Mouse (Mus musculus): ENCODE measurements around the gene 2610028H24Rik. TPM values are rescaled to one million over a fixed set of nuclear protein-coding genes. Genes with fewer than 3 reads are reported as not detected.

2610028H24Rik gene
- polyA plus RNA-seq, 1 experiment from 2014 or later: not detected

DNA sequence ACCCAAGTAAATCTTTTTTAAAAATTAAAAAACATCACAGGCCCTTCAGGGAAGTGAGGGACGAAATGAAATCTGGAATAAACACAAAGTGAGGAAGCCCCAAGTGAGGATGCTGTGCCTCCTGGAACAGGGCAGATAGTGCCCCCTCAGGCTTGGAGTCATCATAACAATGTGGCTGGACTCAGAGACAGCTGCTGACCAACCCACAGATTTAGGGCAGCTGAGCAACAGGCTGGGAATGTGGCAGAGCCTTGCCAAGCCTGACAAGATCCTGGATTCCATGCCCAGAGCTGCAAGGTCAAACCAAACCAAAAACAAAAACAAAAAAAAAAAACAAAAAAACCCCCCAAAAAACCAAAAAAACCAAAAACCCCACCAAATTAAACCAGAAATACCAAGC lies 12.4 kb downstream of the 2610028H24Rik start:
- Histone ChIP-seq H3K36me3 (peaks cover 37% of the 10 kb centered on the region), H3K4me3 (no peak overlapping the region), H3K4me2 (no peak overlapping the region), H3K9me3 (replicated peaks) (peaks cover 16% of the 10 kb centered on the region), H3K27ac (no peak overlapping the region), H3K27me3 (replicated peaks) (no peaks in the 10 kb centered on the region), H3K4me1 (no peaks in the 10 kb centered on the region), H3K9ac (no peak overlapping the region)
- no peak for ATAC-seq
- 66% methylated on average over 1 of the region's 1 CpGs for WGBS (ENCODE audit: insufficient replicate concordance)

DNA sequence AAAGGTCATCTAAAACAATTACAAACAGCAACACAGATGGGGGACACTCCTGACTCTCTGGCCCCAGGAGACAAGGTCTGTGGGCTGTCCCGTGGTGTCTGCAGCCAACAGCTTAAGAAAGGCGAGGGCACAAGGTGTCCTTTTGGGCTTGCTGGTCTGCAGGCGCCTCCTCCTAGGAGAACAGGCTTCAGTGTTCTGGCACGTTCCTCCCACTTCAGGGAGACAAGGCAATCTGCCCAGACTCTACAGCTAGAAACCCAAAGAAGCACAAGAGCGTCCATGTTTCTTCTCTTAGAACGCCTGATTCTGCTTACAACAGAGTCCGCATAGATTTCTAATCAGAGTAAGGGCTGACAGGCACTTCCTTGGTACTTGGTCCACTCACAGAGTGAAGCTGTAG lies 13.4 kb downstream of the 2610028H24Rik start:
- H3K27me3 ChIP-seq (replicated peaks): no peaks in the 10 kb centered on the region
- ATAC-seq: no peak
- H3K36me3 ChIP-seq: peaks cover 39% of the 10 kb centered on the region
- 83% methylated on average over 7 of the region's 7 CpGs for WGBS (ENCODE audit: insufficient replicate concordance)
- no peak overlapping the region for H3K9ac ChIP-seq
- no peaks in the 10 kb centered on the region for H3K4me1 ChIP-seq
- peaks cover 16% of the 10 kb centered on the region for H3K9me3 ChIP-seq (replicated peaks)
- H3K4me3 ChIP-seq: no peak overlapping the region
- no peak overlapping the region for H3K27ac ChIP-seq
- H3K4me2 ChIP-seq: no peak overlapping the region

DNA sequence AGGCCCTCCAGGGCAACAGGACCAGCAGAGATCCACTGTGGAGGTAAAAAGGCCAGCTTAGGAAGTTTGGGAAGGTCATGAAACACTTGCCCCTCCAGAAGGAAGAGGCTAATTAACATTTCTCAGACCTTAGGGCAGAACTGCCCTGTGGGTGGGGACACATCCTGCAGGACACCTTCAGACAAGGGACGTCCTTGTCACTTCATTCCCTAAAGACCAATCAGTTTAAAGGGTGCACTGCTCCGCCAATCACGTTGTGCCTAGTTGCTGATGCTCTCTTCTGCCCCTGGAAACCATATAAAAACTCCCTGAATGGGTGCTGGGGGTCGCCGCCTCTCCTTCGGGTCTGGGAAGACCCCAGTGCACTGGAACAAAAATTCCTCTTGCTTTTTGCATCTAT lies 13.8 kb downstream of the 2610028H24Rik start:
- Histone ChIP-seq H3K27ac (no peak overlapping the region), H3K9ac (no peak overlapping the region), H3K9me3 (replicated peaks) (peaks cover 16% of the 10 kb centered on the region), H3K4me1 (peaks cover 3% of the 10 kb centered on the region), H3K4me3 (no peak overlapping the region), H3K27me3 (replicated peaks) (no peaks in the 10 kb centered on the region), H3K36me3 (peaks cover 39% of the 10 kb centered on the region), H3K4me2 (no peak overlapping the region)
- ATAC-seq: no peak
- 81% methylated on average over 6 of the region's 6 CpGs for WGBS (ENCODE audit: insufficient replicate concordance)

DNA sequence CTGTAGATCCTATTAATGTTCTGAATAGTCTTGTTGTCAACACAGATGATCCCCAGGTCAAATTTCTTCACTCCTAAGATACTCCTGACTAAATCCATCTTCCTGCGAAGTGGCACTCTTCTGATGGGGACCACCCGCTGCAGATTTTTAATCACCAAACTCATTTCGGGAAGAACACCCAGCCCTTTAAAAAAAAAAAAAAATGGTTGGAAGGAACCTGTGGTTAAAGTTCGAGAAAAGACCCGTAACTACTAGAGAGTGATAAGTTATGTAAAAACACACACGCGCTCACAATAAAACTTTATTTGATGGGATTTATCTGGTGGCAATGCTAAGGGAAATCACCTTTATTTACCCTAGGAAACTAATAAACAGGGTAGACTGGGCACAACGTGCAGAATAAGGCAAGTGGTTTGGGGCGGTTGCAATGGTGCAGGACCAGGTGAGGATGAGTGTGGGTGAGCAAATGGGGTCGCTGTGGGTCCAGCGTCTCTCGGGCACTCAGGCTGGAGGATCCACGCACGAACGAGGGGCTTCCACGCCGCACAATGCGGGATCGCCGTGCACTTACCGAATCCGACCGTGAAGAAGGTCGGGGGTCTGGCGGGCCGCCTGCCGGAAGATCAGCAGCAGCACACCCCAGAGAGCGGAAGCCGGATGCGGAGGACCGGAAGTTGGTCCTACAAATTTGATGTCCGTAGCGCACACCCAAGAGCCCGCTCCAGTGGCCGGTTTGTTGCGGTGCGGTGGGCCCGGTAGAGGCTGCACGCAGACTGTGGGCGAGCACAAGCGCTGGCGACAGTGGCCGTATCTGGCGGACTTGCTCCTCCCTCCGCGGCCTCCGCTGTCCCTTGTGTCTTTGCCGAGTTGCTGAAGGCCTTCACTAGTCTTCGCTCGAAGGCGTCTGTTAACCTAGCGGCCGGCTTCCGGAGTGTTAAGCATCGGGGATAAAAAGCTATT lies 19.6 kb downstream of the 2610028H24Rik start, which contains the start of the genes Mcm3ap and Ybey:
Gene Mcm3ap (plus strand): TSS at position 725 of the 960 bp plus-strand sequence.
Gene Ybey (minus strand): TSS at position 912 of the 960 bp plus-strand sequence.
- no peaks in the 10 kb centered on the region for H3K27me3 ChIP-seq (replicated peaks)
- peak within 1 kb of the TSS; percentile 80 for H3K4me3 ChIP-seq
- peak; percentile 97 for ATAC-seq
- H3K9ac ChIP-seq: peak within 1 kb of the TSS; percentile 78
- peaks cover 26% of the 10 kb centered on the region for H3K4me1 ChIP-seq
- H3K27ac ChIP-seq: peak within 1 kb of the TSS; percentile 95
- H3K9me3 ChIP-seq (replicated peaks): no peaks in the 10 kb centered on the region
- peaks cover 58% of the 10 kb centered on the region for H3K36me3 ChIP-seq
- H3K4me2 ChIP-seq: peak within 1 kb of the TSS; percentile 69
- 1% methylated on average over 55 of the region's 55 CpGs for WGBS (ENCODE audit: insufficient replicate concordance)

DNA sequence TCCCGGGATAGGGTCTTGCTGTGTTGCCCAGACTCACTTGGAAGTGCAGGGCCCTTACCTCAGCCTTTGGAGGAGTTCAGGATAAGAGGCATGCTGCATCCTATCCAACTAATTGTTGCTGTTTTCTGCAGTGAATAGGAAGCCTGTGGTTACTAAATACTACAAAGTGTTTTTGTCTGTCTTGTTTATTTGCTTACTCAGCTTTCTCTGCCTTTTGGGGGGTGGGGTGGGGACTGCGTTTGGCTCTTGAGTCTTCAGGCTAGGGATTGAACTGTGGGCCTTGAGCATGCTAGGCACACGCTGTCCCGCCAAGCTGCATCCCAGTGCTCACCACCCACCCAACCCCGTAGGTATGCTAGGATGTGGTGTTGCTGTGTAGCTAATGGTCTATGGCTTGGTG lies 24.9 kb downstream of the 2610028H24Rik start:
- ATAC-seq: no peak
- no peak overlapping the region for H3K27ac ChIP-seq
- H3K36me3 ChIP-seq: peaks cover 86% of the 10 kb centered on the region
- H3K4me1 ChIP-seq: peaks cover 24% of the 10 kb centered on the region; the same call in 1 of the 2 replicates
- no peak overlapping the region for H3K4me3 ChIP-seq
- no peaks in the 10 kb centered on the region for H3K9me3 ChIP-seq (replicated peaks)
- no peak overlapping the region for H3K4me2 ChIP-seq
- no peak overlapping the region for H3K9ac ChIP-seq
- WGBS (ENCODE audit: insufficient replicate concordance): 86% methylated on average over 5 of the region's 5 CpGs
- H3K27me3 ChIP-seq (replicated peaks): no peaks in the 10 kb centered on the region

DNA sequence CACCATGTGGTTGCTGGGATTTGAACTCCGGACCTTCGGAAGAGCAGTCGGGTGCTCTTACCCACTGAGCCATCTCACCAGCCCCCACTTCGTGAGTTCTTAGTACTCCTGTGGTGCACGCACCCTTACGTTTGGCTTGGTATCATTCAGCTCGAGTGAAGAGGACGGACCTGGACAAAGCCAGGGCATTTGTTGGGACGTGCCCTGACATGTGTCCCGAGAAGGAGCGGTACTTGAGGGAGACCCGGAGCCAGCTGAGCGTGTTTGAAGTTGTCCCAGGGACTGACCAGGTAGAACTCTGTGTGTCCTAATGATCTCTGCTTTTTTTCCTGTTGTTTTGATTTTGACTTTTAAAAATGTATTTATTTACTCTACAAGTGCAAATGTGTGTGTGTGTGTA lies 32.0 kb downstream of the 2610028H24Rik start:
- Histone ChIP-seq H3K27me3 (replicated peaks) (no peaks in the 10 kb centered on the region), H3K4me2 (no peak overlapping the region), H3K4me1 (no peaks in the 10 kb centered on the region), H3K36me3 (peaks cover 98% of the 10 kb centered on the region), H3K27ac (no peak overlapping the region), H3K4me3 (no peak overlapping the region), H3K9ac (no peak overlapping the region), H3K9me3 (replicated peaks) (no peaks in the 10 kb centered on the region)
- no peak for ATAC-seq
- WGBS (ENCODE audit: insufficient replicate concordance): 89% methylated on average over 13 of the region's 13 CpGs

DNA sequence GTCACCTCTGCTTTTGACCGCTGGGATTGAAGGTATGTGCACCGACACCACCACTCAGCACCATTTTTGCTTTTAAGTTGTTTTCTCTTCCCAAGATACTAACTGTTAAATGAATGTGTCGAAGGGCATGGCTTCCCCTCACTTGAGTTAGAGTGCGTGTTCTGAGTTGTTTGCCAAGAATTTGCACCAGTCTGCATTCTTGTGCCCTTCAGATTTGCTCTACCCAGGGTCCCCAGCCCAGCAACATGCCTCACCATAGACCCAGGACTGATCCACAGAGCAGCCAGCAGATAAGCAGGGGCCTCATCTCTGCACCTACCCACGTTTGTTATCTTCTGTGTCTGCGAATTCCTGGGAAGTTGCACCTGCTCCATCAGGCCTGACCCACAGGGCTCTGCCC lies 32.6 kb downstream of the 2610028H24Rik start:
- 74% methylated on average over 6 of the region's 6 CpGs for WGBS (ENCODE audit: insufficient replicate concordance)
- no peak overlapping the region for H3K4me3 ChIP-seq
- H3K4me2 ChIP-seq: no peak overlapping the region
- H3K9me3 ChIP-seq (replicated peaks): no peaks in the 10 kb centered on the region
- no peak for ATAC-seq
- H3K27me3 ChIP-seq (replicated peaks): no peaks in the 10 kb centered on the region
- H3K27ac ChIP-seq: no peak overlapping the region
- no peak overlapping the region for H3K9ac ChIP-seq
- no peaks in the 10 kb centered on the region for H3K4me1 ChIP-seq
- peaks cover 98% of the 10 kb centered on the region for H3K36me3 ChIP-seq

DNA sequence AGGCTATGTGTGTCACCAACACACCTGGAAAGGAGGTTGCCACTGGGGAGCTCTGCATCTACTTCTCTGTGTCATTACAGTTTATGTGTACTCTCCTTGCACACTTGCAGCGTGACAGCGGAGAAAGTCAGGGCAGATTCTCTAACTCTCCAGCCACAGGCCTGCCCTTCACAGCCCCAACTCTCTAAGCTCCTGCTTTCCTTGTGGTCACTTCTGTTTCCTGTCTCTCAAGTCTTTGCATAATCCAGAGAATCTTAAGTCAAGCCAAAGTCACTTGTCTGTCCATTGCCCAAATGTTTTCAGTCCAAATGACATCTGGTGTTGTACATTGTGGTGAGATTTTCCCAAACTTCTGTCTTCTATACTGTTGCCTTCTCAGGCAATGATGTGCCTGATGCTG lies 37.4 kb downstream of the 2610028H24Rik start:
- H3K27me3 ChIP-seq (replicated peaks): no peaks in the 10 kb centered on the region
- peaks cover 99% of the 10 kb centered on the region for H3K36me3 ChIP-seq
- 56% methylated on average over 2 of the region's 2 CpGs for WGBS (ENCODE audit: insufficient replicate concordance)
- H3K4me3 ChIP-seq: no peak overlapping the region
- H3K4me2 ChIP-seq: no peak overlapping the region
- H3K4me1 ChIP-seq: peaks cover 20% of the 10 kb centered on the region
- ATAC-seq: no peak
- H3K27ac ChIP-seq: peak overlapping the region; percentile 13; the same call in 1 of the 2 replicates
- H3K9ac ChIP-seq: no peak overlapping the region
- H3K9me3 ChIP-seq (replicated peaks): no peaks in the 10 kb centered on the region

DNA sequence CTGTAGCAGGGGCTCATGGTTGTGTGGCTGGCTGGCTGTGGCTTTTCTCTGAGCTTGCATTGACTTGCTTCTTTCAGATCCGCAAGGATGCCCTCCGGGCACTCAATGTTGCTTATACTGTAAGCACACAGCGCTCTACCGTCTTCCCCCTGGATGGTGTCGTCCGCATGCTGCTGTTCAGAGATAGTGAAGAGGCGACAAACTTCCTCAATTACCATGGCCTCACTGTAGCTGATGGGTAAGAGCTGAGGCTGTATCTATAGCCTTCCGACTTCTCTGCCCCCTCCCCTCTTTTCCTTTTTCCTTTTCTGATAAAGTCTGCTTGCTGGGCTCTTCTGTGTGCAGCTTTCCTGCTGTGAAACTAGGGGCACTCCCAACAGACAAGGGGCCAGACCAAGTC lies 39.4 kb downstream of the 2610028H24Rik start:
- Histone ChIP-seq H3K4me1 (peaks cover 27% of the 10 kb centered on the region), H3K9ac (no peak overlapping the region), H3K9me3 (replicated peaks) (no peaks in the 10 kb centered on the region), H3K36me3 (peaks cover 92% of the 10 kb centered on the region), H3K4me3 (no peak overlapping the region), H3K27ac (peak overlapping the region; percentile 73), H3K4me2 (peak overlapping the region; percentile 22; the same call in 1 of the 2 replicates), H3K27me3 (replicated peaks) (no peaks in the 10 kb centered on the region)
- ATAC-seq: peak; percentile 84
- WGBS (ENCODE audit: insufficient replicate concordance): 28% methylated on average over 8 of the region's 8 CpGs

DNA sequence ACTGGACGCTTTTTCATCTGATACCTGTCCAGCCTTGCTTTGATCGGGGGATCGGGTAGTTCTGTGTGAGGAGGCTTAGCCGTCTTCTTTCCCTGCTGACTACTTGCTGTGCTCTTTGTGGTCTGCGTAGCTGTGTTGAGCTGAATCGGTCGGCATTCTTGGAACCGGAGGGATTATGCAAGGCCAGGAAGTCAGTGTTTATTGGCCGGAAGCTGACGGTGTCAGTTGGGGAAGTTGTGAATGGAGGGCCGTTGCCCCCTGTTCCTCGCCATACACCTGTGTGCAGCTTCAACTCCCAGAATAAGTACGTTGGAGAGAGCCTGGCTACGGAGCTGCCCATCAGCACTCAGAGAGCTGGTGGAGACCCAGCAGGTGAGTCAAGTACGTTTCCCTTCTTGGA lies 40.3 kb downstream of the 2610028H24Rik start:
- no peak overlapping the region for H3K4me2 ChIP-seq
- no peak for ATAC-seq
- WGBS (ENCODE audit: insufficient replicate concordance): 65% methylated on average over 15 of the region's 15 CpGs
- no peaks in the 10 kb centered on the region for H3K9me3 ChIP-seq (replicated peaks)
- no peak overlapping the region for H3K27ac ChIP-seq
- peaks cover 92% of the 10 kb centered on the region for H3K36me3 ChIP-seq
- H3K27me3 ChIP-seq (replicated peaks): no peaks in the 10 kb centered on the region
- H3K4me1 ChIP-seq: peaks cover 37% of the 10 kb centered on the region
- no peak overlapping the region for H3K9ac ChIP-seq
- no peak overlapping the region for H3K4me3 ChIP-seq

DNA sequence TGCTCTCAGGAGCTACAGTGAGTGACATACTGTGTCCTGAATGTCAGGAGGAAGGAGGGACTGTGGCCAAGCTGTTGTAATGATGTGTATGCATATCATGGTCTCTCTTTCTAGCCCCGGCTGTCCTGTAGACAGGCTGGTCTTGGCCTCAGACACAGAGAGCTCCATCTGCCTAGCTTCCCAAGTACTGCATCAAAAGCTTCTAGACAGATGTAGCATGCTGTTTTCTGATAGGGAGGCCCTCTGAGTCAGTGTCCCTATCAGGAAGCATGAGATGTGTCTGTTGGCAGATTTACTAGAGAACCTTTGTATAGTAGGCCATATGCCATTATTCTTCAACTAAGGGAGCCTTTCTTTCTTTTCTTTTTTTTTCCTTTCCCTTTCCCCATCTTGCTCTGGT lies 44.6 kb downstream of the 2610028H24Rik start:
- Histone ChIP-seq H3K27me3 (replicated peaks) (no peaks in the 10 kb centered on the region), H3K4me2 (no peak overlapping the region), H3K9ac (no peak overlapping the region), H3K4me1 (peaks cover 45% of the 10 kb centered on the region), H3K36me3 (peaks cover 87% of the 10 kb centered on the region), H3K9me3 (replicated peaks) (no peaks in the 10 kb centered on the region), H3K4me3 (no peak overlapping the region), H3K27ac (no peak overlapping the region)
- ATAC-seq: peak; percentile 86
- 27% methylated on average over 1 of the region's 1 CpGs for WGBS (ENCODE audit: insufficient replicate concordance)

DNA sequence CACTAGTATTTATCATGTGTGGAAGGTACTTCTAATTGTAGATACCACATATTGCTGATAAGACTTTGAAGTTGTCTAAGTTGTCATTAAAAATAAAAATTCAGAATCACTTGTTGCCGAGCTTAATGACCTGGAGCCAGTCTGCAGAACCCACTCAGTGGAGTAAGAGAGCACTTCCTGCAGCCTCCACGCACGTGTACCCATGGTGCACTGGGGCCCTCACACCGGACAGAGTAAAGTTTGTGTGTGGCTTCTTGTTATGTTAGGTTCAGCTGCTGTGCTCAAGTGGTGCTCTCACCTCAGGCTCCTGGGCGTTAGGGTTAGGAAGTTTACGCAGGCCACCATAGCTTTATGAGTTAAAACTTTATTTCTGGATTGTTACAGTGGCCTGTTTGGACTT lies 46.6 kb downstream of the 2610028H24Rik start:
- Histone ChIP-seq H3K4me3 (no peak overlapping the region), H3K9me3 (replicated peaks) (no peaks in the 10 kb centered on the region), H3K27ac (peak overlapping the region; percentile 46), H3K36me3 (peaks cover 87% of the 10 kb centered on the region), H3K9ac (no peak overlapping the region), H3K4me1 (peaks cover 38% of the 10 kb centered on the region), H3K27me3 (replicated peaks) (no peaks in the 10 kb centered on the region), H3K4me2 (no peak overlapping the region)
- WGBS (ENCODE audit: insufficient replicate concordance): 77% methylated on average over 6 of the region's 6 CpGs
- no peak for ATAC-seq

All from liver, embryonic 12.5 days (tissue).